ENCODE assay signal across 28 mouse cellular contexts in genomic region chr10:69149252-69149651, GRCm38 (mm10). TPM values are rescaled to one million over a fixed set of nuclear protein-coding genes. Genes with fewer than 3 reads are reported as not detected.
DNase-seq lines count a peak whose midpoint lies in the region; ATAC-seq and TF ChIP-seq lines count a peak whose summit lies in the region.
"Had no signal": no experiment of that assay in that cellular context is flagged by ENCODE, and none has a peak within 500 bp of the region (broad histone marks: within the 10 kb centered on the region; RNA-seq: fewer than 3 reads in every experiment).

No protein-coding gene starts in this region.

- H3K4me2 ChIP-seq in liver, embryonic 11.5 days: no peak overlapping the region
- no peak overlapping the region for H3K4me2 ChIP-seq in liver, postnatal 0 days (ENCODE audit: low read depth, low read length)
- H3K4me2 ChIP-seq in liver, embryonic 12.5 days: no peak overlapping the region
- no peak overlapping the region for H3K4me2 ChIP-seq in stomach, postnatal 0 days (replicated peaks; ENCODE audit: low read depth)
- H3K4me2 ChIP-seq: embryonic facial prominence, embryonic 13.5 days; embryonic facial prominence, embryonic 15.5 days; forebrain, embryonic 12.5 days had no signal

- no peaks in the 10 kb centered on the region for H3K27me3 ChIP-seq in liver, adult 2 months (ENCODE audit: control insufficient read depth, insufficient read depth, low read length)
- H3K27me3 ChIP-seq in liver, embryonic 11.5 days (replicated peaks; ENCODE audit: control insufficient read depth, insufficient read depth, low read length): no peaks in the 10 kb centered on the region
- no peaks in the 10 kb centered on the region for H3K27me3 ChIP-seq in liver, postnatal 0 days (ENCODE audit: insufficient read depth, low read length)
- no peaks in the 10 kb centered on the region for H3K27me3 ChIP-seq in liver, embryonic 12.5 days (replicated peaks)
- H3K27me3 ChIP-seq in stomach, postnatal 0 days (ENCODE audit: control insufficient read depth, insufficient read depth, low read length): no peaks in the 10 kb centered on the region
- H3K27me3 ChIP-seq: CH12.LX; embryonic facial prominence, embryonic 13.5 days; embryonic facial prominence, embryonic 15.5 days; forebrain, embryonic 12.5 days; Patski had no signal

- no peaks in the 10 kb centered on the region for H3K9me3 ChIP-seq in liver, embryonic 11.5 days (ENCODE audit: control insufficient read depth, low read length)
- no peaks in the 10 kb centered on the region for H3K9me3 ChIP-seq in liver, postnatal 0 days (ENCODE audit: low read length)
- H3K9me3 ChIP-seq in liver, embryonic 12.5 days (replicated peaks): no peaks in the 10 kb centered on the region
- no peaks in the 10 kb centered on the region for H3K9me3 ChIP-seq in stomach, postnatal 0 days (ENCODE audit: control insufficient read depth, low read length)
- H3K9me3 ChIP-seq: embryonic facial prominence, embryonic 13.5 days; embryonic facial prominence, embryonic 15.5 days; forebrain, embryonic 10.5 days; forebrain, embryonic 12.5 days had no signal

- no peak overlapping the region for H3K9ac ChIP-seq in liver, adult 2 months (ENCODE audit: low read depth, low read length)
- H3K9ac ChIP-seq in liver, embryonic 11.5 days (ENCODE audit: low read depth, low read length): no peak overlapping the region
- no peak overlapping the region for H3K9ac ChIP-seq in liver, postnatal 0 days (replicated peaks)
- no peak overlapping the region for H3K9ac ChIP-seq in liver, embryonic 12.5 days
- no peak overlapping the region for H3K9ac ChIP-seq in stomach, postnatal 0 days (ENCODE audit: low read length)
- H3K9ac ChIP-seq: embryonic facial prominence, embryonic 13.5 days; embryonic facial prominence, embryonic 15.5 days; forebrain, embryonic 12.5 days had no signal

- no peak for ATAC-seq in liver, embryonic 11.5 days (replicated peaks; ENCODE audit: low FRiP score)
- ATAC-seq in liver, postnatal 0 days: peak; percentile 73
- no peak for ATAC-seq in liver, embryonic 12.5 days
- ATAC-seq in stomach, postnatal 0 days (ENCODE audit: low FRiP score, low TSS enrichment): peak; percentile 81
- ATAC-seq: activated CD4-positive, CD25-positive, alpha-beta regulatory T cell, adult 4 months; CD4-positive, CD25-positive, alpha-beta regulatory T cell, adult 4 months; forebrain, embryonic 14.5 days; forebrain, embryonic 16.5 days; Patski had no signal

- TF ChIP-seq POLR2A in liver, adult 2 months (IDR thresholded peaks at IDR 0.05; ENCODE audit: extremely low read depth, insufficient read depth, low read length): no peak

- 30% methylated on average over 7 of the region's 7 CpGs for WGBS in liver, adult 2 months
- 78% methylated on average over 7 of the region's 7 CpGs for WGBS in liver, embryonic 11.5 days
- WGBS in liver, postnatal 0 days (ENCODE audit: insufficient replicate concordance): 61% methylated on average over 7 of the region's 7 CpGs
- 67% methylated on average over 7 of the region's 7 CpGs for WGBS in liver, embryonic 12.5 days (ENCODE audit: insufficient replicate concordance)
- WGBS in stomach, postnatal 0 days: 68% methylated on average over 7 of the region's 7 CpGs

- peak; percentile 45 for DNase-seq in liver, adult 2 months (ENCODE audit: extremely low read depth, low read depth, low spot score)
- DNase-seq in liver, embryonic 11.5 days (ENCODE audit: low spot score): no peak
- DNase-seq in liver, postnatal 0 days: no peak
- DNase-seq in stomach, postnatal 0 days (ENCODE audit: low spot score): peak; percentile 33
- DNase-seq in left cerebral cortex, adult 8-10 months (ENCODE audit: low spot score in 2 of 2): no peak
- DNase-seq: adrenal gland, adult 8-10 months; adrenal gland, postnatal 14 days; adrenal gland, postnatal 36 days; B cell, adult 2 months; cerebellum, adult 11-12 months; cerebellum, adult 2 months; cerebellum, adult 9-11 months; cerebellum, postnatal 14 days; cerebellum, postnatal 36 days; embryo, embryonic 11 days had no signal

- peaks cover 10% of the 10 kb centered on the region for H3K4me1 ChIP-seq in liver, adult 2 months (ENCODE audit: control insufficient read depth, insufficient read depth, low read length)
- no peaks in the 10 kb centered on the region for H3K4me1 ChIP-seq in liver, embryonic 11.5 days (replicated peaks; ENCODE audit: control insufficient read depth, insufficient read depth, low read length)
- no peaks in the 10 kb centered on the region for H3K4me1 ChIP-seq in liver, postnatal 0 days (ENCODE audit: insufficient read depth)
- no peaks in the 10 kb centered on the region for H3K4me1 ChIP-seq in liver, embryonic 12.5 days
- no peaks in the 10 kb centered on the region for H3K4me1 ChIP-seq in stomach, postnatal 0 days (replicated peaks; ENCODE audit: control insufficient read depth, insufficient read depth)
- H3K4me1 ChIP-seq: embryonic facial prominence, embryonic 13.5 days; embryonic facial prominence, embryonic 15.5 days; forebrain, embryonic 10.5 days; forebrain, embryonic 12.5 days had no signal

- no peaks in the 10 kb centered on the region for H3K36me3 ChIP-seq in liver, adult 2 months (ENCODE audit: control insufficient read depth, insufficient read depth, low read length)
- H3K36me3 ChIP-seq in liver, embryonic 11.5 days (ENCODE audit: control insufficient read depth, insufficient read depth, low read length): no peaks in the 10 kb centered on the region
- no peaks in the 10 kb centered on the region for H3K36me3 ChIP-seq in liver, postnatal 0 days (replicated peaks; ENCODE audit: insufficient read depth, low read length)
- no peaks in the 10 kb centered on the region for H3K36me3 ChIP-seq in liver, embryonic 12.5 days
- H3K36me3 ChIP-seq in stomach, postnatal 0 days (ENCODE audit: control insufficient read depth, insufficient read depth, low read length): no peaks in the 10 kb centered on the region
- H3K36me3 ChIP-seq: embryonic facial prominence, embryonic 13.5 days; embryonic facial prominence, embryonic 15.5 days; forebrain, embryonic 10.5 days; forebrain, embryonic 12.5 days; G1E had no signal

- H3K79me2 ChIP-seq in liver, adult 2 months (ENCODE audit: control insufficient read depth, insufficient read depth, low read length): peaks cover 9% of the 10 kb centered on the region; the same call in 1 of the 2 replicates

- no peak for TF ChIP-seq EP300 in liver, postnatal 0 days (IDR thresholded peaks at IDR 0.05; ENCODE audit: low read depth)
- no peak for TF ChIP-seq EP300 in stomach, postnatal 0 days (optimal IDR thresholded peaks at IDR 0.05)

- TF ChIP-seq CTCF in liver, adult 2 months (IDR thresholded peaks at IDR 0.05; ENCODE audit: low read depth, low read length): no peak
- no peak for TF ChIP-seq CTCF in liver, postnatal 0 days (IDR thresholded peaks at IDR 0.05; ENCODE audit: low read depth)
- TF ChIP-seq CTCF in stomach, postnatal 0 days (IDR thresholded peaks at IDR 0.05; ENCODE audit: low read depth): peak; percentile 27; the same call in 1 of the 2 replicates

- H3K27ac ChIP-seq in liver, adult 2 months (replicated peaks; ENCODE audit: insufficient read depth, low read depth, low read length): no peak overlapping the region
- no peak overlapping the region for H3K27ac ChIP-seq in liver, embryonic 11.5 days (ENCODE audit: low read depth, low read length)
- no peak overlapping the region for H3K27ac ChIP-seq in liver, postnatal 0 days (ENCODE audit: low read depth)
- no peak overlapping the region for H3K27ac ChIP-seq in liver, embryonic 12.5 days
- no peak overlapping the region for H3K27ac ChIP-seq in stomach, postnatal 0 days (replicated peaks)
- H3K27ac ChIP-seq: embryonic facial prominence, embryonic 13.5 days; embryonic facial prominence, embryonic 15.5 days; forebrain, embryonic 10.5 days; forebrain, embryonic 12.5 days had no signal

- H3K4me3 ChIP-seq in liver, adult 2 months (ENCODE audit: insufficient read depth, low read depth, low read length): no peak overlapping the region
- H3K4me3 ChIP-seq in liver, embryonic 11.5 days (ENCODE audit: low read depth, low read length): no peak overlapping the region
- H3K4me3 ChIP-seq in liver, postnatal 0 days (ENCODE audit: low read depth, low read length): no peak overlapping the region
- no peak overlapping the region for H3K4me3 ChIP-seq in liver, embryonic 12.5 days
- H3K4me3 ChIP-seq in stomach, postnatal 0 days (ENCODE audit: low read depth, low read length): no peak overlapping the region
- H3K4me3 ChIP-seq: embryonic facial prominence, embryonic 13.5 days; embryonic facial prominence, embryonic 15.5 days; erythroblast, embryonic 14.5 days; forebrain, embryonic 10.5 days; forebrain, embryonic 12.5 days had no signal

RNA-seq across cellular contexts. Expression of gene Rhobtb1, which starts 2.0 kb away (rescaled TPM):
- 45.2 and 47.9 TPM in 2 replicates for total RNA-seq in liver, adult 2 months (2014; rRNA removed)
- 14.3 and 17.4 TPM in 2 replicates for polyA plus RNA-seq in liver, adult 2 months (2012; rRNA removed)
- polyA plus RNA-seq in liver, embryonic 11.5 days (2014; fragmentation: Nextera tagmentation; extraction: Ambion mirVana): 16.1 and 17.4 TPM in 2 replicates
- polyA plus RNA-seq in liver, postnatal 0 days (2015; fragmentation: Nextera tagmentation; extraction: Ambion mirVana): 35.5 and 41.5 TPM in 2 replicates
- polyA plus RNA-seq in liver, embryonic 12.5 days (2016; fragmentation: Nextera tagmentation; extraction: Ambion mirVana): 8.8 and 9.0 TPM in 2 replicates
- polyA plus RNA-seq in stomach, postnatal 0 days (2015; fragmentation: Nextera tagmentation; extraction: Ambion mirVana): 27.1 and 34.4 TPM in 2 replicates
- total RNA-seq in left cerebral cortex, adult 8-10 months (2022): 1 to 10 TPM; 5.7 to 9.0 (median 6.8) TPM
- polyA plus RNA-seq: activated CD4-positive, CD25-positive, alpha-beta regulatory T cell, adult 4 months; CD4-positive, CD25-positive, alpha-beta regulatory T cell, adult 4 months; G1E had no signal

Comparison
In these comparisons a context has a peak if more than half of its experiments do, and no peak if none do; other contexts are left out.
1. DNase-seq: peak in liver, adult 2 months (single experiment) and stomach, postnatal 0 days (single experiment); none in liver, embryonic 11.5 days (single experiment), liver, postnatal 0 days (single experiment) and left cerebral cortex, adult 8-10 months (0 of 2).
2. ATAC-seq: peak in liver, postnatal 0 days (single experiment) and stomach, postnatal 0 days (single experiment); none in liver, embryonic 11.5 days (single experiment) and liver, embryonic 12.5 days (single experiment).